Mouse (Mus musculus): Measurements from ENCODE around the gene Cebpb.

- no peak for TF ChIP-seq FLI1 (IDR thresholded peaks at IDR 0.05; ENCODE audit: low read length)
- no peak for TF ChIP-seq GATA1 (IDR thresholded peaks at IDR 0.05; ENCODE audit: borderline replicate concordance, low read length)
Measured at GRCm38 (mm10) chr2:167668426-167668825, 20.3 kb upstream of the Cebpb start.
